Mouse (Mus musculus) testis, adult 2 months (tissue): ENCODE results near the gene Tmem150c. TPM values are rescaled to one million over a fixed set of nuclear protein-coding genes. Genes with fewer than 3 reads are reported as not detected.

ENCODE experiments used
- H3K27ac ChIP-seq: fragments of 200-500 bp; 2 replicates; pipeline ENCODE4 v1.5.1; 2012; ENCODE audit warnings: low read depth, low read length; ENCODE audit not compliant: control insufficient read depth, insufficient read depth
- H3K27me3 ChIP-seq: fragments of 200-500 bp; 2 replicates; pipeline ENCODE4 v1.6.1; 2012; ENCODE audit warnings: mild to moderate bottlenecking, low read length, moderate library complexity; ENCODE audit not compliant: control insufficient read depth, insufficient read depth
- H3K36me3 ChIP-seq: fragments of 200-500 bp; 2 replicates; pipeline ENCODE4 v1.6.1; 2012; ENCODE audit warnings: mild to moderate bottlenecking, low read length; ENCODE audit not compliant: control insufficient read depth, insufficient read depth
- H3K4me1 ChIP-seq: fragments of 200-500 bp; 2 replicates; pipeline ENCODE4 v1.6.1; 2012; ENCODE audit warnings: low read length; ENCODE audit not compliant: control insufficient read depth, insufficient read depth
- H3K4me3 ChIP-seq: fragments of 200-500 bp; 2 replicates; pipeline ENCODE4 v1.5.1; 2012; ENCODE audit warnings: low read depth, mild to moderate bottlenecking, low read length, moderate library complexity, mixed read lengths; ENCODE audit not compliant: control insufficient read depth
- CTCF ChIP-seq: fragments of 200-500 bp; IDR thresholded peaks from 2 replicates; pipeline ENCODE4 v1.5.1; 2012; ENCODE audit warnings: low read depth, mild to moderate bottlenecking, inconsistent platforms, low read length, moderate library complexity; ENCODE audit not compliant: control insufficient read depth, insufficient read depth, insufficient replicate concordance
- POLR2A ChIP-seq: fragments of 200-500 bp; IDR thresholded peaks from 2 replicates; pipeline ENCODE4 v1.6.1; 2012; ENCODE audit warnings: low read depth, mild to moderate bottlenecking, inconsistent platforms, low read length, moderate library complexity; ENCODE audit not compliant: control insufficient read depth
- polyA plus RNA-seq: library from polyadenylated mRNA; depleted of rRNA; stranded (reverse); fragments of >200 nt; gene quantifications from 2 replicates; pipeline ENCODE4 v1.2.3, GENCODE M21; 2012

The Tmem150c gene
- polyA plus RNA-seq, 1 experiment, result 4.6 TPM

DNA sequence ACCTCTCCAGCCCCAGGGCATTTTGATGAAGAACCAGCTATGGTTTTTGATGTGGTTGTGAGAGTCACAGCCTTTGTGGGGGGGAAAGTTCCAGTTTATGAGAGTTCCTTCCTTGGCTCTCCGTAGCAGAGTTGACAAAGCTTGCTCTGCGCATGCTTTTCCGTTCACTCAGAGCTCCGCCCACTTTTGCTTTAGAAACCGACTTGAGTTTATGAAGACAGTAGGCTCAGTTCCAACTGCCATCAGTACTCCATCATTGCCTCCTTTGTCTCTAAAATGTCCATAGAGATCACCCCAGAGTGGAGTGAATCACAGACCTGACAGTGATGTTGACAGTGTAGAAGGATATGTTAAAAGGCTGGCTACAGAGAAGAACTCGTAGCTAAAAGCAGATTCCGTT lies 3.8 kb upstream of the Tmem150c start:
- Histone ChIP-seq H3K27ac (no peak overlapping the region), H3K4me1 (peaks cover 3% of the 10 kb centered on the region), H3K36me3 (no peaks in the 10 kb centered on the region), H3K4me3 (no peak overlapping the region), H3K27me3 (no peaks in the 10 kb centered on the region)
- TF ChIP-seq POLR2A (no peak), CTCF (no peak)

DNA sequence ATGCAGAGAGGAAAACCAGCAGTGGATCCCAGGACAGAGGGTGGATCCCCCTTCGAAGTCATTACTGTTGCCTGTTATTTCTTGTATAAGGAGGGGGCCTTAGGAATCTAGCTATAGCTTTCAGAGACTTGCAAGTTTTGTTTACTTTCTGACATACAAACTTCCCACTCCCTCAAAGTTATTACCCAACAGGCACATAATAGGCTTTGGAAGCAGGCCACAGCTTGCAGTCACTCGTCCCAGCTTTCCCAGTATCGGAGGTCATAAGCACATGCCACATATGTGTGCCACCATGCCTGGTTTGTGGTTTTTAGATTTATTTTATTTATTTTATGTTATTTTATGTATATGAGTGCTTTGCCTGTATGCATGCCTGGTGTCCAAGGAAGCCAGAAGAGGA lies 3.2 kb upstream of the Tmem150c start:
- Histone ChIP-seq H3K27ac (no peak overlapping the region), H3K4me1 (peaks cover 5% of the 10 kb centered on the region), H3K4me3 (no peak overlapping the region), H3K36me3 (no peaks in the 10 kb centered on the region), H3K27me3 (no peaks in the 10 kb centered on the region)
- TF ChIP-seq POLR2A (no peak), CTCF (no peak)

DNA sequence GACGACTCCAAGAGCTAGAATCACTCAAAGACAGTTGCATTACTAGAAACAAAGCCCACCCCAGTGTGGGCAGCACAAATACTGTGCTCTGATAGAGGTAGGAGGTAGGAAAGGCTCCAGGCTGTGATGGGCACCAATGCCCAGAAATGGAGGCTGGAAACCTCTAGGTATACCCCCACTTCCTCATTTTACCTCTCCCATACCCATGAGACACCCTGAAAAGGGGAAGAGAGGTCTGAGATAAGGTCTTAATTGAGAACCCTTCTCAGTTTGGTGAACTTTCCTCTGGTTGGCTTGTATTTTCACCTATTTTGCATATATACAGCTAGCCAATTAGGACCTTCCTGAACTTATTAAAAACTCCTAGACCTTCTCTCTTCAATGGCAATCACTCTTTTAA lies 2.4 kb upstream of the Tmem150c start:
- Histone ChIP-seq H3K27ac (no peak overlapping the region), H3K27me3 (no peaks in the 10 kb centered on the region), H3K4me3 (no peak overlapping the region), H3K36me3 (no peaks in the 10 kb centered on the region), H3K4me1 (peaks cover 5% of the 10 kb centered on the region)
- TF ChIP-seq CTCF (no peak), POLR2A (no peak)

DNA sequence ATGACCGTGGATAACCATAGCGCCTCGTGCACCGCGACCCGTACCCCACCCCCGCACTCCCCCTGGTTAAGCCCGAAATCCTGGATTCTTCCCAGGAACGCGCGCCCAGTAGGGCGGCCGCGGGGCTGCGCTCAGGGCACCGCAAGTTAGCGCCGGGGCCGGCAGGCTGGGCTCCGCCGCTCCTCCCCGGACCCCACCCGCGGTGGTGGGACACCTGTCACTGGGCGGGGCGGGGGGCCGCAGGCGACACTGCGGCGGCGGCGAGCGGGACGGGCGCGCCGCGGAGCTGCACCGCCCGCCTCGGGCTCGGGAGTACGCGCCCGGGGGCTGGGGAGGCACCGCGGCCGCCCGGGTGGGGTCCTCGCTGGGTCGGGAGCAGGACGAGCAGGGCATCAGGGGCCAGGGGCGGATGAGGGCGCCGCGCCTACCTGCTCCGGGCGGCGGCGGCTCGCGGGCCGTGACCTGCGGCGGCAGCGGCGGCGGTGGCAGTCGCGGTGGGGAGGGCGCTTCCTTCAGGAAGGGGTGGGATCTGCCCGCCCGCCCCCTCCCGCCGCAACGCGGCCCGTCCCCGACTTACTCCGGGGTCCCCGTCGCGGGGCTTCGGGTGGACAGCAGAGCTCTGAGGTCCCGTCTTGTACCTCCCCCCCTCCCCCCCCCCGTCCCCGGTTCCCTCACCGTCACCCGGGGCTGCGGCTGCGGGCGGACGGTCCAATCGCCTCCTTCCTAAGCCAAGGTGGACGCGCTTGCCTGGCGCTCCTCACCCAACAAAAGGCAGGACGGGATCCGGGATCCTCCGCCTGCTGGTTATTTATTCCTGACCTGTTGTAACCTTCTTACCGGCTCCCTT lies 594 bp downstream of the Tmem150c start:
- Histone ChIP-seq H3K36me3 (no peaks in the 10 kb centered on the region), H3K4me1 (peaks cover 5% of the 10 kb centered on the region), H3K27me3 (no peaks in the 10 kb centered on the region), H3K4me3 (peak overlapping the region; percentile 76), H3K27ac (no peak overlapping the region)
- TF ChIP-seq POLR2A (no peak), CTCF (no peak)

DNA sequence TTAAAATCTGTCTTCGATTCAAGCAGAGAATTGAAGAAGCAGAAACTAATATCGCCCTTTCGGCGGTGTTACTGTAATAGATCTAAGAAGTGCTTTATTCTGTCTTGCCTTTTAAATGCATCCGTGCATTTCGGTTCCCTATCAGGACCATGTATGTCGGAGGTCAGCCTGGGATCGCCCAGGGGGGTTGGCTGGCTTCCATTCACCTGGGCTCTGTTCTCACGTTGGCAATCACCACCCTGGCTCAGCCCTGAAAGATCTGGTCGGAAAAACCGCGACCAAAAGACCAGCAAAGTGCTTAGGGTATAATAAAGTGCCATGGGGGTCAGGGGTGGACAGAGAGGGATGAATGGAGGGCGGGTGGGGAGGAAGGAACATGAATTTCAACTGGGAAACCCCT lies 1.3 kb downstream of the Tmem150c start:
- H3K4me3 ChIP-seq, result peak overlapping the region; percentile 76

DNA sequence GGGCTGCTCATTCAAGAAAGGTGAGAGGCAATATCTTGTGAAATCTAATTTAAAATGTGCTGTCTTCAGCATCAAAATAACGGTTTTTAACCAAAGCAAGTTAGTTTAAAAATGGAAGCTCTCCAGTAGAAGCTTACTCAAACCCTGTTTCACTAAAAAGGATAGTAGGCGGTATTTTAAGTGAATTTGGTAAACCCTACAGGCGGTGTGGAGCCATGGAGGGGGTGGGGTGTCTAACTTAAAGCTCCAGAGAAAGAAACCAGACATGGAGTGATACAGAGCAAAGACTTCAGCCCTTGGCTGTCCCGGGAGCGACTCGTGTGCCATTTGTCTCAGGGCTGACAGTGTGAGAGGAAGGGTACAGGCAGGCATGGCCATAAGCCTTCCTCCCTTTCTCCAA lies 4.0 kb downstream of the Tmem150c start:
- peaks cover 5% of the 10 kb centered on the region for H3K4me1 ChIP-seq

More for the DNA sequence above, 1.3 kb downstream of the Tmem150c start:
- Histone ChIP-seq H3K27me3 (no peaks in the 10 kb centered on the region), H3K4me1 (peaks cover 5% of the 10 kb centered on the region), H3K36me3 (no peaks in the 10 kb centered on the region), H3K27ac (no peak overlapping the region)
- TF ChIP-seq CTCF (no peak), POLR2A (no peak)

DNA sequence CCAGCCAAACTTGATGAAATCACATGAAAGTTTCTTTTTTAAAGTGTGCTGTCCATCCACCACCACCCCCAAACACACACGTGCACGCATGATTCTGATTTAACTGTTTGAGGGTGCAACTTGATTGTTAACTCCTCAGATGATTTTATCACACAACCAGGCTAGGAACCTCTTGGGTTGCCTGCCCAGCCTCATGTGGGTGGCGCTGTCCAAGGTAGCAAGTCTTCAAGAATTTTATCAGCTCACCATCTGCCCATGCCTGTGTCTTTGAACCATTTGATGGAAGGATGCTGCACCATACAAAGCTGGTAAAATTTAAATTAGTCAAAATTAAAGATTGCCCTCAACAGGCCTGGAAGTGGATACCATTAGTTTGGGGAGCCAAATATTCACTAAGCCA lies 9.6 kb downstream of the Tmem150c start:
- H3K36me3 ChIP-seq, result no peaks in the 10 kb centered on the region
- no peak for TF ChIP-seq CTCF
- H3K4me1 ChIP-seq, result peaks cover 4% of the 10 kb centered on the region
- H3K4me3 ChIP-seq, result no peak overlapping the region
- H3K27ac ChIP-seq, result no peak overlapping the region
- no peaks in the 10 kb centered on the region for H3K27me3 ChIP-seq

More for the DNA sequence above, 4.0 kb downstream of the Tmem150c start:
- no peak for TF ChIP-seq POLR2A
- TF ChIP-seq CTCF, result no peak
- Histone ChIP-seq H3K27ac (no peak overlapping the region), H3K27me3 (no peaks in the 10 kb centered on the region), H3K4me3 (peak overlapping the region; percentile 46), H3K36me3 (no peaks in the 10 kb centered on the region)
